Mouse (Mus musculus): ENCODE data around the gene Sfmbt2. TPM values are rescaled to one million over a fixed set of nuclear protein-coding genes. Genes with fewer than 3 reads are reported as not detected.
"Not testable (repeated sequence)": the region's sequence is repeated elsewhere in the genome, so short reads cannot be mapped to it uniquely, and the experiment has no call there.

Sfmbt2 gene
- total and polyA plus RNA-seq, 3 experiments = not detected

DNA sequence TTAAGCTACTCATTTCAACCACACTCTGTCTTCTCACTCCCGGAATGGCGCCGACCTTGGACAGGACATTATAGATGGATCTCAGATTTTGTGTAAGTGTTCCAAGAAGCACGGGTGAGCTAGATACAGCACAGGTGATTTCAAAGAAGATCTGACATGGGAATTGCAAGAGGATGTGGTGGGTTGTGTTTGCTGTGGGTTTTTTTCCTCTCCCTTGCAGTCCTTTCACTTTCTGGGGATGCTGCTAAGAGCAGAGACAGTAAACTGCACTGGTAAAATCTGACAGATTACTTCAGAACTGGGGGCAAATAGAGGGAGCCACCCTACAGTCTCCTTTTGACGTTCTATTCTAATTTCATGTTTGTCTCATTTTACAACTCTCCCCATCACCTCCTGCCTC is 26.8 kb upstream of the Sfmbt2 start:
- no peaks in the 10 kb centered on the region for H3K9me3 ChIP-seq (replicated peaks; ENCODE audit: low read length)
- H3K36me3 ChIP-seq (replicated peaks in 1 of 2; ENCODE audit: control insufficient read depth in 1 of 2, insufficient read depth in 1 of 2, low read length in 1 of 2) = no peaks in the 10 kb centered on the region

DNA sequence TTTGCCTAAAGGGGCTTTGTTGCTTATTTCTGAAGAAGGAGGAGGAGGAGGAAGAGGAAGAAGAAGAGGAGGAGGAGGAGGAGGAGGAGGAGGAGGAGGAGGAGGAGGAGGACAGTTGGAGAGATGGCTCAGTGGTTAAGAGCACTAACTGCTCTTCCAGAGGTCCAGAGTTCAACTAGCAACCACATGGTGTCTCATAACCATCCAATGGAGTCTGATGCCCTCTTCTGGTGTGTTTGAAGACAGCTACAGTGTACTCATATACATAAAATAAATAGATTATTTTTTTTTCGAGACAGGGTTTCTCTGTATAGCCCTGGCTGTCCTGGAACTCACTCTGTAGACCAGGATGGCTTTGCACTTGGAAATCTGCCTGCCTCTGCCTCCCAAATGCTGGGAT is 26.2 kb upstream of the Sfmbt2 start:
- H3K36me3 ChIP-seq (replicated peaks in 1 of 2; ENCODE audit: control insufficient read depth in 1 of 2, insufficient read depth in 1 of 2, low read length in 1 of 2); H3K4me2 ChIP-seq (ENCODE audit: insufficient read depth, low read depth, poor library complexity, severe bottlenecking); H3K9me3 ChIP-seq (replicated peaks; ENCODE audit: low read length); H3K27ac ChIP-seq (ENCODE audit: insufficient read depth, low read depth); dilution Hi-C loops (cut with MboI; ENCODE audit: extremely low pct_ligation_motif_present, extremely low pct_unique_long_range_greater_than_20kb, low sequenced_read_pairs); H3K4me3 ChIP-seq (replicated peaks in 1 of 3; ENCODE audit: low read depth in 2 of 3, low read length in 2 of 3, poor library complexity in 1 of 3); H3K27me3 ChIP-seq (replicated peaks); H3K79me2 ChIP-seq (replicated peaks; ENCODE audit: control insufficient read depth, extremely low read depth, insufficient read depth, poor library complexity, severe bottlenecking); in situ Hi-C loops (cut with MboI; ENCODE audit: low pct_ligation_motif_present, low pct_unique_long_range_greater_than_20kb, low sequenced_read_pairs); H3K9ac ChIP-seq (ENCODE audit: insufficient read depth, low read depth): not testable (repeated sequence)
- peak; percentile 16 for DNase-seq (ENCODE audit: extremely low read depth)
- H3K4me1 ChIP-seq (ENCODE audit: control insufficient read depth in 1 of 2, insufficient read depth in 2 of 2) = peaks cover 22 to 46% of the 10 kb centered on the region in 2 experiments
- TF ChIP-seq SMC3 (IDR thresholded peaks at IDR 0.05; ENCODE audit: low read depth, low read length) (peak; percentile 29), MYC (IDR thresholded peaks at IDR 0.05; ENCODE audit: low read depth, low read length) (peak; percentile 77), RAD21 (IDR thresholded peaks at IDR 0.05; ENCODE audit: low read depth, low read length) (peak; percentile 30), CTCF (conservative IDR thresholded peaks at IDR 0.05 in 1 of 2, IDR thresholded peaks at IDR 0.05 in 1 of 2; ENCODE audit: low read depth in 2 of 2, low read length in 2 of 2) (peak in 1 of 2 experiments; percentile 52; a peak in 2 of 4 replicates), ZNF384 (IDR thresholded peaks at IDR 0.05; ENCODE audit: low read depth, low read length) (peak; percentile 41; the same call in 1 of the 2 replicates)

More for the DNA sequence above, 26.8 kb upstream of the Sfmbt2 start:
- no peaks in the 10 kb centered on the region for H3K79me2 ChIP-seq (replicated peaks; ENCODE audit: control insufficient read depth, extremely low read depth, insufficient read depth, poor library complexity, severe bottlenecking)
- TF ChIP-seq MEF2A (IDR thresholded peaks at IDR 0.05; ENCODE audit: borderline replicate concordance, low read depth, low read length) (no peak), MYC (IDR thresholded peaks at IDR 0.05; ENCODE audit: low read depth, low read length) (no peak), ZC3H11A (IDR thresholded peaks at IDR 0.05; ENCODE audit: low read depth, low read length) (no peak), ZNF384 (IDR thresholded peaks at IDR 0.05; ENCODE audit: low read depth, low read length) (no peak), CHD1 (IDR thresholded peaks at IDR 0.05; ENCODE audit: low read depth, low read length) (no peak), ELF1 (IDR thresholded peaks at IDR 0.05; ENCODE audit: low read depth, low read length) (no peak), E2F4 (IDR thresholded peaks at IDR 0.05; ENCODE audit: insufficient replicate concordance, low read depth, low read length) (no peak), HCFC1 (IDR thresholded peaks at IDR 0.05; ENCODE audit: low read depth, low read length) (no peak), MAZ (IDR thresholded peaks at IDR 0.05; ENCODE audit: low read depth, low read length) (no peak)
- H3K9ac ChIP-seq (ENCODE audit: insufficient read depth, low read depth) = no peak overlapping the region; the same call in 1 of the 2 replicates
- dilution Hi-C loops (cut with MboI; ENCODE audit: extremely low pct_ligation_motif_present, extremely low pct_unique_long_range_greater_than_20kb, low sequenced_read_pairs) = no loop called here
- in situ Hi-C loops (cut with MboI; ENCODE audit: low pct_ligation_motif_present, low pct_unique_long_range_greater_than_20kb, low sequenced_read_pairs) = no loop called here
- no peak overlapping the region for H3K27ac ChIP-seq (ENCODE audit: insufficient read depth, low read depth)
- peaks cover 22 to 43% of the 10 kb centered on the region in 2 experiments for H3K4me1 ChIP-seq (ENCODE audit: control insufficient read depth in 1 of 2, insufficient read depth in 2 of 2)
- no peaks in the 10 kb centered on the region for H3K27me3 ChIP-seq (replicated peaks)
- no peak for DNase-seq (ENCODE audit: extremely low read depth)
- H3K4me3 ChIP-seq (replicated peaks in 1 of 3; ENCODE audit: low read depth in 2 of 3, low read length in 2 of 3, poor library complexity in 1 of 3) = peak overlapping the region in 1 of 3 experiments; percentile 25
- peak overlapping the region; percentile 39 for H3K4me2 ChIP-seq (ENCODE audit: insufficient read depth, low read depth, poor library complexity, severe bottlenecking)

DNA sequence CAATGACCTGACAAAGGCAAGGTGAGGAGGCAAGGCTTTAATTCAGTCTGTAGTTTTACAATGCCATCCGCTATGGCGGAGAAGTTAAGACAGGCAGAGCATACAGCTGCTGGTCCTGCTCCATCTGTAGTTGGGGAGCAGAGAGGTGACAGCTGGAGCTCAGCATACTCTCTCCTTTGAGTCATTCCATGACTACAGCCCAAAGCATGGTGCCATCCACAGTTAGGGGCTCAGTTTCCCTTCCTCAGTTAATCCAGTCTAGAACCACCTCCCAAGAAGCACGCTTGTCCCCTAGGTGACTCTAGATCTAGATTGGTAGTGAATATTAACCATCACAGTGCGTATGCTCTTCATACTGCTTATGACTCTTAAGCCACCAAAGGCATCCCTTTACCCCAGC is 23.1 kb upstream of the Sfmbt2 start:
- Histone ChIP-seq H3K4me3 (replicated peaks in 1 of 3; ENCODE audit: low read depth in 2 of 3, low read length in 2 of 3, poor library complexity in 1 of 3) (no peak overlapping the region), H3K9me3 (replicated peaks; ENCODE audit: low read length) (no peaks in the 10 kb centered on the region), H3K4me1 (ENCODE audit: control insufficient read depth in 1 of 2, insufficient read depth in 2 of 2) (peaks cover 22 to 61% of the 10 kb centered on the region in 2 experiments), H3K36me3 (replicated peaks in 1 of 2; ENCODE audit: control insufficient read depth in 1 of 2, insufficient read depth in 1 of 2, low read length in 1 of 2) (no peaks in the 10 kb centered on the region), H3K27me3 (replicated peaks) (no peaks in the 10 kb centered on the region), H3K9ac (ENCODE audit: insufficient read depth, low read depth) (0 out of 2 replicates have a peak overlapping the region, but pooled peaks have one; percentile 13), H3K4me2 (ENCODE audit: insufficient read depth, low read depth, poor library complexity, severe bottlenecking) (peak overlapping the region; percentile 72), H3K27ac (ENCODE audit: insufficient read depth, low read depth) (peak overlapping the region; percentile 78), H3K79me2 (replicated peaks; ENCODE audit: control insufficient read depth, extremely low read depth, insufficient read depth, poor library complexity, severe bottlenecking) (no peaks in the 10 kb centered on the region)
- in situ Hi-C loops (cut with MboI; ENCODE audit: low pct_ligation_motif_present, low pct_unique_long_range_greater_than_20kb, low sequenced_read_pairs) = no loop called here
- dilution Hi-C loops (cut with MboI; ENCODE audit: extremely low pct_ligation_motif_present, extremely low pct_unique_long_range_greater_than_20kb, low sequenced_read_pairs) = no loop called here
- peak; percentile 38 for DNase-seq (ENCODE audit: extremely low read depth)
- TF ChIP-seq ZNF384 (IDR thresholded peaks at IDR 0.05; ENCODE audit: low read depth, low read length) (0 out of 2 replicates have a peak, but pooled peaks have one; percentile 1), ETS1 (conservative IDR thresholded peaks at IDR 0.05; ENCODE audit: low read depth, low read length) (0 out of 2 replicates have a peak, but pooled peaks have one; percentile 22), IRF4 (IDR thresholded peaks at IDR 0.05; ENCODE audit: low read depth, low read length) (peak; percentile 55; the same call in 1 of the 2 replicates), CHD2 (IDR thresholded peaks at IDR 0.05; ENCODE audit: low read length) (no peak), EP300 (IDR thresholded peaks at IDR 0.05; ENCODE audit: low read length) (peak; percentile 58), JUND (conservative IDR thresholded peaks at IDR 0.05; ENCODE audit: low read depth, low read length) (peak; percentile 55; the same call in 1 of the 2 replicates), JUN (IDR thresholded peaks at IDR 0.05; ENCODE audit: insufficient read depth, low read depth, low read length) (peak; percentile 23; the same call in 1 of the 2 replicates), MAFK (IDR thresholded peaks at IDR 0.05; ENCODE audit: insufficient replicate concordance, low read length) (no peak), TCF12 (IDR thresholded peaks at IDR 0.05; ENCODE audit: low read depth, low read length) (peak; percentile 30; the same call in 1 of the 2 replicates), MAX (IDR thresholded peaks at IDR 0.05; ENCODE audit: low read length) (no peak), ELF1 (IDR thresholded peaks at IDR 0.05; ENCODE audit: low read depth, low read length) (no peak)

Measured in CH12.LX (cell line).